Mouse (Mus musculus): ENCODE measurements around the gene Pear1. TPM values are rescaled to one million over a fixed set of nuclear protein-coding genes. Genes with fewer than 3 reads are reported as not detected.

Gene Pear1
- total RNA-seq, 2 experiments from 2014 or later: 0.46 to 4.3 TPM

DNA sequence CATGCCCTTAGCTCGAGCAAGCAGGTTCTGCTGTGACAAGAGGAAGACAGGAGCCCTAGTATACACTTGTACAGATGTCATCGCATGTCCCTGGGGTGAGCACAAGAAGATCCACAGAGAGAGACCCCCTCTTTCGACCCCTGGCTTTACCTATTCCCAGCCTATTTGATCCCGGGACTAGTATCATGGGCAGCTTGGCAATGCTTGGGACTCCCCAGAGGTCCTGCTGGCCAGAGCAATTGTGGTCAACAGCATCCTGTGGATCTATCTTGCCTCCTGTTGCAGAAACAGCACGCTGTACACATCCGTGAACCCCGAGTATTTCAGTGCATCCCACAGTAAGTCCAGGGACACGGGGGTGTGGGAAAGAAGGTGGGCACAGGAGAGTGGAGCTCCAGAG lies 12.8 kb downstream of the Pear1 start:
- ATAC-seq (replicated peaks; ENCODE audit: poor library complexity): no peak

DNA sequence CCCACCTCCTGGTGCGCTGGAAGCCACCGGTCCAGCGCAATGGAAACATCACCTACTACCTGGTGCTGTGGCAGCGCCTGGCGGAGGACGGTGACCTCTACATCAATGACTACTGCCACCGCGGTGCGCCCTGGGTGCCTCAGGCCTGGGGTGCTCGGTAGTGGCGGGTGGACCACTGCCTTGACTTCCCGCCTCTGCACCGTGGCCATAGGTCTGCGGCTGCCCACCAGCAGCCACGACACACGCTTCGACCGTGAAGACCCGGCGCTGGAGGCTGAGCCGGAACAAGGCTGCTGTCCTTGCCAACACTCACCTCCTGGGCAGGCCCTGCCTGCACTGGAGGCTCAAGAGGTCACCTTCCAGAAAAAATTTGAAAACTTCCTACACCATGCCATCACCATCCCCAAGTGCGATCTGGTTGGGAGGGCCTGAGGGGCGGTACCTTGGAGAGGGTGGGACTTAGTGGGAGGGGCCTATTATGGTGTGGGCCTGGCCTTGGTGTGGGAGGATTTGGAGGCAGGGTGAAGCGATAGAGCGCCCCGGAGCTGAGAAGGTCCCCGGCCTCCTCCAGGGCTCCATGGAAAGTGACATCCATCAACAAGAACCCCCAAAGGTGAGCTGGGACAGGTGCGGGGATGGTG lies 14.7 kb downstream of the Pear1 start:
- peak; percentile 52 for ATAC-seq (replicated peaks; ENCODE audit: poor library complexity)

DNA sequence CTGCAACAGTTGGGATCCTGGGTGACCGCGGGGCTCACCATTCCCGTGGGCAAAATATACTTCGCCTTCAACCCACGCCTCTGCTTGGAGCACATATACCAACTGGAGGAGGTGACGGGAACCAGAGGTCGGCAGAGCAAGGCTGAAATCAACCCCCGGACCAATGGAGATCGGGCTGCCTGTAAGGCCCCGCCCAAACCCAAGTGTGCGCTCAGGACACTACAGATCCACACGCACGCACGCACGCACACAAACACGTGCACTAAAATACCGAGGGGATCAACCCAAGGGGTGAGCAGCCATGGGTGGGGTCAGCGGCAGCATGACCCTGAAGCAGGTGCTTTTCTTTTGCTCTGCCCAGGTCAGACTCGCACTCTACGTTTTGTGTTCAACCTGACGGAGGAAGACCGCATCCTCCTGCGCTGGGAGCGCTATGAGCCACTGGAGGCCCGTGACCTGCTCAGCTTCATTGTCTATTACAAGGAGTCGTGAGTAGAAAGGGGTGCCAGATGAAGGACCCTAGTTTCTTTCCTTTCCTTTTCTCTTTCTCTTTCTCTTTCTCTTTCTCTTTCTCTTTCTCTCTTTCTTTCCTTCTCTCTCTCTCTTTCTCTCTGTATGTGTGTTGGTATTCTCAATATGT lies 19.9 kb downstream of the Pear1 start:
- peak; percentile 76 for ATAC-seq (replicated peaks; ENCODE audit: poor library complexity)

DNA sequence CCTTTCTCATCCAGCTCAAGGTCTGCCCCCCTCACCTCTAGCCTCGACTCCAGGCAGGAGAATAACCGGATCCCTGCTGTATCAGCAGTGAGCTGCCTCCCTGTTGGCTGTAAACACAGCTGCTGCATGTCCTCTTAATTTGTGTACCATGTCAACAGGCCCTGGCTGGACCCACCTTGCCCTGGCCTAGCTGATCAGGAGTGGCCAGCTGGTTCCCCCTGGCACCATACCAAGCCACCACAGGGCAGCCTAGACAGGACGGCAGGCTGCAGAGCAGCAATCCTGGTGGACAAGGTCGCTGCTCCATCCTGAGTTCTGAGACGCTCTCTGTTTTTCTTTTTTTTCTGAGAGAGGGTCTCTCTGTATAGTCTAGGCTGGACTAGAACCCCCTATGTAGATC lies 22.4 kb downstream of the Pear1 start:
- no peak for ATAC-seq (replicated peaks; ENCODE audit: poor library complexity)

DNA sequence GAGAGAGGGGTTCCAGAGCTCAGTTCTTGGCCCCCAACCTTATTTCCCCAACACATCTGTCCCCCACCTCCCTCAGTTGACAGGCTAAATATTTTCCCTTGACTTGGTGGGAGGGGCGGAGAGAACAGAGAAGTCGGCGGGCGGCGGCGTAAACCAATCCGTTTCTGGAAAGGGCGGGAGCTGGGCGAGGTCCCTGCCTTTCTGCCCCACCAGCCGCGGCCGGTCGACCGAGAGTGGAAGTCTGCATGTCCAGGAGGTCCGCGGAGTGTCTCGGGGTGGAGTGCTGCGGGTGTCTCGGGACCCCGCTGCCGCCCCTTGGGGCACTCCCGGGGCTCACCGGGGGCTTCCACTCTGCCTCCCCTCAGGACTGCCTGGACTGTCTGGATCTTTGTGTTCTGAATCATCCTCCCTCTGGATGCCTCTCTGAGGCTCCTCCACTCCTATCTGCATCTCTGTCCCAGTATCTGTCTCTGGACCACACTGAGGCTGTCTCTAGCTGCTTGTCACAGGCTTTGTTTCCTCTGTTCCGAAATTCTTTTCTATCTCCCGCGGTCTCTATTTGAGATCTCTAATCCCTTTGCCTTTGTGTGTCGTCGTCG lies 27.3 kb downstream of the Pear1 start, which contains the start of gene Insrr:
TSS of gene Insrr (plus strand) at position 216 of the 599 bp plus-strand sequence.
- ATAC-seq (replicated peaks; ENCODE audit: poor library complexity): peak; percentile 16; the same call in 1 of the 2 replicates

DNA sequence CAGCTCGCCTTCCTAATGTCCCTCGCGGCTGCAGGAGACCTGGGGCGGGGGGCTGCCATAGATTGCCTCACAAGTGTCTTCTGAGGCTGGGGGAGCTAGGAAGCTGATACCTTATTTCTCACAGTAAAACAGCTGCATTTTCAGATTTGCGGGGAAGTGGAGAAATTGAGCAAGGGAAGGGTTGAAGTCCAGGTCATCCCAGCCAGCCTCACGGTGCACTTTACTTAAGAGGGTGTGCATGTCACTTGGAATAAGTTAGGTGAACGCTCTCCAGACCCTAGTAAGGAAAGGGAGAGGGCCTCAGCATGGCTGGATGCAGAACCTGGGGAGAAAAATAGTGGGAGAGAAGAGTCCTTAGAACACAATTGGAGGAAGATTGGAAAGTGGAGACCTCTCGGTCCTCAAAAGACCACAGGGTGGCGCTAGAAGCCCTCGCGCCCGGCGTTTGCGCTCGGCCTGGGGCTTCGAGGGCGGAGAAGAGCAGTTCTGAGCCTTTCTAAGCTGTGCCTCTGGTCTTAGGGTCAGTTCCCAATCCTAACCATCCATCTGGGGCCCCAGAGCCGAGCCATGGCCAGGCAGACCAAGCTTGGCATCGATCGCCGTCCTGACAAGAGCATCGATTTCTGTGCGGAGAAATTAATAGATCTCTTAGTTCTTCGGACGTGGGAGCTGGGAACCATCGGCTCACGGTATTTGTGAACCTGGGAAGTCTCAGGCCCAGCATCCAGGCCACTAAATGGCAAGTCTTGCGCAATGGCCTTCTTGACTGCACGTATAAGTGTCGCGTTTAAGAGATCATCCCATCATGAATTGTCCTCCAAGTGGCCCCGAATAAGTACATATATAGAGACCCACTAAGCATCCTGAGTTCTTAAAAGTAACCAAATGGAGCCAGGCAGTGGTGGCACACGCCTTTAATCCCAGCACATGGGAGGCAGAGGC lies 28.5 kb downstream of the Pear1 start:
- ATAC-seq (replicated peaks; ENCODE audit: poor library complexity): peak; percentile 55

DNA sequence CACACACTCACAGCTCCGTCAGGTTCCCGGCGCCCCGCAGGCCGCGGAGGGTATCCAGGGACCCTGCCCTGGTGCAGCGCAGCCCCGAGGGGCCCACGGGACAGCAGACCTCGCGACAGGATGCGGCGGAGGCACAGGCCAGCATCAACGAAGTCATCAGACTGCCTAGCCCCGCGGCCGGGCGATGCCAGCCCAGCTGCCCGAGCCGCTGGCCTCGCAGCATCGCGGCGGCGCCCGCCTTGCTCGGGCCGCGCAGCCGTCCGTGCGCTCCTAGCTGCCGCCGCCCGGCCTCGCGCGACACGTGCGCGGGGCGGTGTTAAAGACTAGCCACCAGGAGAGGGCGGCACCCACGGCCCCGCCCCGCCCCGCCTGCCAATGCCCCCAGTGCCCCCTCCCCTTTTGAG lies 29.2 kb downstream of the Pear1 start, which contains the start of gene Ntrk1:
TSS of gene Ntrk1 (minus strand) at position 241 of the 404 bp plus-strand sequence.
- no peak for ATAC-seq (replicated peaks; ENCODE audit: poor library complexity)

DNA sequence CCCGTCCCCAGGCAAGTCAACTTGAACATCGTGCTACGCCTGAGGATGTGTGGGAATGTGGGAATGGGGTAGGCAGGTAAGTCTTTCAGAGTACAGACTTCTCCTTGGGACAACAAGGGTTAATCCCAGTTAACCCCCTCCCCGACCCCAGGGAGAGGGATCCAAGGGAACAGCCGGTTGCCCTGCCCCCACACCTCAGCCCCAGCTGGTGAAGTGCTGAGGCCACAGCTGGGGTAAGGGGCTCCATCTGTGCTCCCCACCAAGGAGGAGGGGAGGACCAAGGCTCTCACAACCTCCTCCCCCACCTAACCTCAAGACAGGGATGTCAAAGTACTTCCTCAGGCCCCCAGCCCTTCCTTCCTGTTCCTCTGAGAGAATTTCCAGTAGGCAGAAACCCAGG lies 34.3 kb downstream of the Pear1 start:
- ATAC-seq (replicated peaks; ENCODE audit: poor library complexity): no peak

DNA sequence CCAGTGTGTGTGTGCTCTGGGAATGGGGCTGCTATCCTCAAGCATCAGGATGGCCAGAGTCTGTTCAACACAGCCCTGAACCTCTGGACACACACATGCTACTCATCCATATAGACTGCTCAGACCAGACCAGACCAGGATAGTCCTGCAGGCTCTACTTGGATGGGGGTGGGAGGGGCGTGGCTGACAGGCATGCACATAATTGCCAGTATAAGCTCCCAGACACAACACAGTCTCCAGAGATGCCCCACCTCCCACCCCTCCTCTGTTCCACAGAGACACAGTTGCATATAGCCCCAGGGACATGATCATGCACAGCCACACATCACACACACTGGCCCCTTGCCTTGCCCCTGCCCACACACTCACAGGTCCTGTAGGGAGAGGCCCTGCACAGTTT lies 34.9 kb downstream of the Pear1 start:
- no peak for ATAC-seq (replicated peaks; ENCODE audit: poor library complexity)

DNA sequence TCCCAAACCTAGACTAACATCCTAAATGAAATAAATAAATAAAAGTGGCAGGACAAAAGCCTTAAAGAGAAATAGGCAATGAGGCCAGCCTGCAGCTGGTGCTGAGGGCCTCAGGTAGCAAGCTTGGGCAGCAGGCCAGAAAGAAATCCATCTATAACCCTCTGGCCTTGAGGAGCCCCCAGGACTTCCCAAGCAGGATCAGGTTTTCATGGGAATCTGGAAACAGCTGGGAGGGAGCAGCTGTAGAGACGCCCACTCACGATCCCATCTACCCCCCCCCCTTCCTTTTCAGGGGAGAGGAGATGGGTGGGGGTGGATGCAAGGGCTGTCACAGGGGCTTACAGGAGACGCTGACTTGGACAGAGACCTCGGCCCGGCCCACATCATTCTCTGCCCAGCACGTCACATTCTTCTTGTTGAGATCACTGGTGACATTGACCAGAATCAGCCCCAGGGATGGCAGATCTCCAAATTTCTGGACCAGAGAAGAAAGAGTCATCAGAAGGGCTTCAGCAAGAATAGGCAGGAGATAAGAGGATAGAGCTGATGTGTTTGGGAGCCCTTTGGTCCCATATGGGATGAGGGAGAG lies 38.4 kb downstream of the Pear1 start:
- no peak for ATAC-seq (replicated peaks; ENCODE audit: poor library complexity)

DNA sequence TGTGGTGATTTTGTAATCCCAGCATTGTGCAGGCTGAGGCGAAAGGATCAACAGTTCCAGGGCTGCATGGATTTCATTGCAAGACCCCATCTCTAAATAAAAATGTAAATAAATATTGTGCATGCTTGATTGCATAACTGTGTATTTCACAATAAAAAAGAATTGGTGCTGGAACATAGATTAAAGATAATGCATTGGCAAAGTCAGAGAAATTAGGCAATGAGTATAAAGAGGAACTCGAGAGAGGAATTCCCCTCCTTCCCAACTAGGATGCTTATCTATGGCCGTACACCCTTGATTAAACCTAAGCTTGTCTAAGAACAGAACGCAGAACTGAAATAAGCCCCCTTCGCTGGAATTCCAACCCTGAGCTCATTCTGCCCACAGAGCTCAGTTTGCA lies 39.0 kb downstream of the Pear1 start:
- ATAC-seq (replicated peaks; ENCODE audit: poor library complexity): no peak; the same call in 1 of the 2 replicates

DNA sequence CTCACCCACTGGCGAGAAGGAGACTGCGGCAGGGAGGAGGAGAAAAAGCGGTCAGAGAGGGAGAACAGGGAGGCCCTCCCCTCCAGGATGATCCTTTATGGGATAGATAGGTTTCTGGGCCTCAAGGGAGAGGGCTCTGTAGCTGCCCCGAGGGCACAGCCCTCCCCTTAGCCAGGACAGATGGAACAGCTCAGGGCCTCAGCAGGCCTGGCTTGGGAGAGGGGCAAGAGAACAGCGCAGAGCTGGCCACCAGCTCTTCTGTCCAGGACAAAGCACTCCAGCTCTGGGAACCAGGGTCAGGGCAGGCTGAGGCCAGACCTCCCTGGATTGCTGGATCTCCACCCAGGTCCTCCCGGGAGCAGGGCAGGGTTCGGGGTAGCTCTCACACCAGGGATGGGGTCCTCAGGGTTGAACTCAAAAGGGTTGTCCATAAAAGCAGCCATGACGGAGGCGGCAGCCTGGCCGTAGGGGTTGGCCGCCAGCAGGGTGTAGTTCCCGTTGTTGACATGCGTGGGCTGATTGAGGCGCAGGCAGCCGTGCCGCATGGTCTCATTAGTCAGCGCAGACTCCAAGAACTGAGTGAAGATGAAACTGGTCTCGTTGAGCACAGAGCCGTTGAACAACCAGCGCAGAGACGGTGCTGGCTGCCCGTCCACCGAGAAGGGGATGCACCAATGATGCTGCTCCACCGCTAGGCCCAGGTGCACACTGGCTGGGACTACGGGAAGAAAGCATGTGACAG lies 40.7 kb downstream of the Pear1 start:
- ATAC-seq (replicated peaks; ENCODE audit: poor library complexity): no peak

DNA sequence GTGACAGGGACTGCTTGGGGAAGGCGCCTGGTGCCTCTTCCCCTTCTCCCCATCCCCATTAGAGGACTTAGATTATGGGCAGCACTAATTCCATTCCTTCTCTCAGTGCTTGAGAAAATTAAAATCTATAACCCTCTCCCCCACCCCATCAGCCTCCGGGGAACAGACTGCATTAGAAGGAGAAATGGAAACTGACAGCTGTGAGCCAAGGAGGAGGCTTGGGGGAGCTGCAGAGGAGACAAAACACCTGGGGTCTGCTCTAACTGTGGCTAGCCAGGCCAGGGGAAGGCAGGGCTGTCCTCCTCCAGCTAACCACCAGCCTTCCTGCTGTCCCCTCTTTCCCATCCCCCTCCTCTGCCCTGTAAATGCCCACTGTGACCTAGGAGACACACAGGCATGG lies 45.0 kb downstream of the Pear1 start:
- no peak for ATAC-seq (replicated peaks; ENCODE audit: poor library complexity)

DNA sequence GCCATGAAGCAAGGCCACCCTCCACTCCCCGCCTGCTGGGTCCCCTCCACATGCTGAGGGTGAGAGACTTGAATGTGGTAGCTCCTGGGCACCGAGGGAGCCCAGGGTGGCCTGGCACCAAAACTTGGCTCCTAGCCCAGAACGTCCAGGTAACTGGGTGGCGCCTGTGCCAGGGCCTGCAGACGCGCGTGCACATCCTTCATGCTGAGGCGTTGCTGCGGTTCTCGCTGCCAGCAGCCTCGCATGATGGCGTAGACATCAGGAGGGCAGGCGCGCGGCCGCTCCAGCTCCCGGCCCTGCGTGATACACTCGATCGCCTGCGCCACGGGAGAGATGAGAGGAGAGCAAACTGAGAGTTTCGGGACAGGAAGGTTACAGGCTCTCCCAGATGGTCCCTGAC lies 45.8 kb downstream of the Pear1 start:
- ATAC-seq (replicated peaks; ENCODE audit: poor library complexity): no peak

DNA sequence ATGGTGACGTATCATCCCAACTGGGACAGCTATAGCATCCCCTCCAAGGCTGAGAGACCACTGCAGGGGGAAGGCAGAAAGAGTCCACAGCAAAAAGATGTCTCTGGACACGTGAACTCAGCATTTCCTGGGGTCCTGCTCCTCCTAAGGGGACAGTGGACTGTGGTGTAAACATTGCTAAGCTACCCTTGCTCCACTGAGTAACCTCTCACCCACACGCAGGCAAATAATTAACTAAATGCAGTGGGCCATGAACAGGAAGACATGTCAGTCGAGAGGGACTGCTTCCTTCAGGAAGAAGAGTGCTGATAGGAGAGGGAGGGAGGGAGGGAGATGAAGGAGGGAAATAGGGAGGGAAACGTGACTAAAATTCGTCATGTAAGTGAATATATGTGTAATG lies 53.0 kb downstream of the Pear1 start:
- ATAC-seq (replicated peaks; ENCODE audit: poor library complexity): no peak

DNA sequence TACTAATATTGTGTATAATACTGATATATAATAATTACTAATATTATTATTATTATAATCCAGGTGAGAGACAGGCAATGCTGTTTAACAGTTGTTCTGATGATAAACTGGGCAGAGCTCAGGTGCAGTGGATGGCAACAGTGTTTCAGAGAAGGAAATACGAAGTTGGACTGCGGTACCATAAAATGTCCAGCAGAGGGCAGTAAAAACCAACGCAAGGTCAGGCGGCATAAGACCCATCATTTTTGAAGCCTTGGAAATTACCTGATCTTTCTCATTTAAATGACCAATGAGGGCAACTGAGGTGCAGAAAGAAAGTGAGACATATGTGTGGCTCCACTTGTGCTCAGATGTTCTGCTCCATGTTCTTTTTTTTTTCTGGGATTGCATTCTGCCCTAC lies 53.8 kb downstream of the Pear1 start:
- ATAC-seq (replicated peaks; ENCODE audit: poor library complexity): peak; percentile 69

DNA sequence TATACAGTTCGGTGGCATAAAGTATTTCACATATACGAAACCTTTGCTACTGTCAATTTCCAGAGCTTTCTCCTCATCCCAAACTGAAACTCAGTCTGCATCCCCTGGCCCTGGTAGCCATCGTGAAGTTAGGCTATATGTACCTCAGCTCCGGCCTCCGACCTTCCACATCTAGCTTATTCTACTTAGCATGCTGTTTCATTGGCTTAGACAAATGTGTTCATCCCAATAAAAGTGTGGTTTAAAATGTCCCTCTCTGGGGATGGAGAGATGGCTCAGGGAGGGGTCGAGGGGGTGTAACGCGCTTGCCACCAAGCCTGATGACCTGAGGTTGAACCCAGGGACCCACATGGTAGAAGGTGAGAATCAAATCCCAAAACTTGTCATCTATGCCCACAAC lies 54.6 kb downstream of the Pear1 start:
- ATAC-seq (replicated peaks; ENCODE audit: poor library complexity): no peak

DNA sequence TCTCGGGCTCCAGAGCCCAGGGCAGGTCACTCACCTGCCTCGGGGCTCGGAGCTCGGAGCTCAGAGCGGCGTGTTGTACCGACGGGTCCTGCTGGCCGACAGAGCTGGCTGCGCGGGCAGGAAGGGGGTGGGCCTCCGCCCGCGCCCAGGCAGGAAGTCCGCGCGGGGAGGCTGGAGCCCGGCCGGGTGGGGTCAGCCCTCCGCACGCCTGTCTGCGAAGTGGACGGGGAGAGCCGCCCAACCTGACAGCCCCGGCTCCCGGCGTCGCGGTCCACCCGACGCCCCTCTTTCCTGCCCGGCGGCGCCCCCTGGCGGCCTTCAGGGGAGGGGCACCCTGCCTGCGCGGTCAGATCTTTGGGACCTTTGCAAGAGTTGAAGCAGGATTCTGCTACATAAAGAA lies 55.3 kb downstream of the Pear1 start:
- peak; percentile 60 for ATAC-seq (replicated peaks; ENCODE audit: poor library complexity)

DNA sequence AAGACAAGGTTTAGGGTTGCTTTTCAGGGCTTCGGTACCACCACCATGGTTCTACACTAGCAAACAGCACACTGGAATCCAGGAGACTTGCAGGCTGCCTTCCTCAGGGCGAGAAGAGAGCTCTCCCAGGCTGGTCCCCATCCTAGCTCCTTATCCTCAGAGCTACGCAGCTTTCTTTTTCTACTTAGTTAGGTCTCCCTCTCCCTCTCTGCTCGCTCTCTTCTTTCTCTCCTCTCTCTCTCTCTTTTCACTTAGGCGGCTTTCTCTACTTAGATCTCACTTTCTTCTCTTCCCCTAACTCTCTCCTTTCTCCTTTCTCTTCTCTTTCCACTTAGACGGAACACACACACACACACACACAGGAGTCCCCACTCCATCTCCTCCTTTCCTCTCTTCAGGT lies 55.7 kb downstream of the Pear1 start:
- no peak for ATAC-seq (replicated peaks; ENCODE audit: poor library complexity)

DNA sequence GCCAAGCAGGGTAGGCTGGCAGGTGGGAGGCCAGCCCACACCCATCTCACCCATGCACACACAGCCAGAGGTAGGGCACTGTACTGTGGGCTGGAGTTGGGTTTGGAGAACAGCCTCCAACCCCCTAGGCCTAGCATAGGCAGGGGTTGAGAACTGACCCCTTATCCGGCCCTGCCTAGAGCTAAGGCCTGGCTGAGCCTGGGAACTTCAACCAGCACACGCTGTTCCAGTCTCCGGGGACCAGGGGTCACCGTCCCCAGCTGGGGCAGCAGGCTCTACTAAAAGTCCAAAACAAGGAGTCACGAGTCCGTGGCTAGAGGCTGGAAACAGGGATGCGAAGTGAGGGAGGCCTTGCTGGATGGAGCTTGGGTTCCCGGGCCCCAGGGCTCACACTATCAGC lies 56.3 kb downstream of the Pear1 start:
- no peak for ATAC-seq (replicated peaks; ENCODE audit: poor library complexity)
